Mouse (Mus musculus) regulatory T cell (primary cell): ENCODE measurements at regions not wholly inside any gene's neighbourhood (a gene's known extent, or its start where the extent isn't known, plus 50 kb on each side); places are given as distances from the start of the nearest gene placed in this dataset.

Experiments
- in situ Hi-C: fragments of 300-600 bp; cut with MboI, MseI; formaldehyde crosslinking; loops from one replicate; pipeline ENCODE4 v1.15.1; 2025; ENCODE audit warnings: high pct_unique_total_duplicates

- in situ Hi-C loops = no loop called here
Observed at GRCm38 (mm10) chr13:97562241-97562640, 198.2 kb downstream of the Gm10260 start.

DNA sequence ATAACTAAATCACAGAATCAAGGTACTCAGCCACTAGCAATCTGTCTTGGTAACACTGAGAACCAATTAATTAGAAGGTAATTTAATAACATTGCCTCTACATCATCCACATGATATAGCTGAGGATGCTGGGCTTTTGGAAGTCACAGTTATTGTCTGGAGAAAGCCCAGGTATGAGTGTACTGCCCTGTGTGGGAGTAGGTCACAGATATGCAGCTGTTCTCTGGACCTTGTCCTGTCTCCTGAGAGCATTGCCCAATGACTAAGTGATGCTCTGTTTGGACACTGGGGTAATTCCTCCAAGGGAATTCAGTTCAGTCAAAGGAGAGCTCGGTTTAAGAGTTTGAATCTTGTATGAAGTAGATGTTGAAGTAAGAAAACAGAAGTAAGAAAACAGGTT lies 199.6 kb downstream of the Gm10260 start:
- in situ Hi-C loops = no loop called here

- in situ Hi-C loops = no loop called here
Observed at GRCm38 (mm10) chr13:97559611-97560385, 200.6 kb downstream of the Gm10260 start.

DNA sequence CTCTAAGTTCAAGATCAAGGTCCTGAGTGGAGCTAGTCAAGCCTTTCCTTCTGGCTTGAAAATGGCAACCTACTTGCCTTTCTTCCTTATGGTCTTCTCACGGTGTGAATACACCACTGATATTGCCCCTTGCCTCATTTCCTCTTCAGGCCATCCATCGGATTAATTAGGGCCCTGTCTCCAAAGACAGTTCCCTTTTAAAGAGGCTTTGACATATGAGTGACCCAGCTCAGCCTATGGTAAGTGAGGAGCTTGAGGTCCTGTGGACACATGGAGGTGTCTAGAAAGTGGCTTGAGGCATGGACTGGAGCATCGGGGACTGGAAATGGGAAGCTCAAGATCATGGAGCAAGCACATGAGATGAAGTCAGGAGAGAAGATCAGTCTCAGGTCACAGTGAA lies 201.5 kb downstream of the Gm10260 start:
- in situ Hi-C loops = no loop called here

DNA sequence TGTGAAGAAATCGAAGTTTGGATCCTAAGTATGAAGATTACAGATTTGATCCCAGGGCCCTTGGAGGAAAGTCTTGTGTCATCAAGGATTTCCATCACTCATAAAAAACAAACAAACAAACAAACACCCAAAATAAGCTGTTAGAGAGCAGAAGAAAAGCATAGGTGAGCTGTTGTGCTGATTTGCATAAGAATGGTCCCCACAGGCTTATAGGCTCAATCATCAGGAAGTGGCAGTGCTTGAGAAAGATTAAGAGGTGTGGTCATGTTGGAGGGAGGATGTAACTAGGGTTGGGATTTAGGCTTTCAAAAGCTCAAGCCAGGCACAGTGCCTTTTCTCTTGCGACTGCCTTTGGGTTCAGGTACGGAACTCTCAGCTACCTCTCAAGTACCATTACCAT lies 205.1 kb downstream of the Gm10260 start:
- in situ Hi-C loops = no loop called here

DNA sequence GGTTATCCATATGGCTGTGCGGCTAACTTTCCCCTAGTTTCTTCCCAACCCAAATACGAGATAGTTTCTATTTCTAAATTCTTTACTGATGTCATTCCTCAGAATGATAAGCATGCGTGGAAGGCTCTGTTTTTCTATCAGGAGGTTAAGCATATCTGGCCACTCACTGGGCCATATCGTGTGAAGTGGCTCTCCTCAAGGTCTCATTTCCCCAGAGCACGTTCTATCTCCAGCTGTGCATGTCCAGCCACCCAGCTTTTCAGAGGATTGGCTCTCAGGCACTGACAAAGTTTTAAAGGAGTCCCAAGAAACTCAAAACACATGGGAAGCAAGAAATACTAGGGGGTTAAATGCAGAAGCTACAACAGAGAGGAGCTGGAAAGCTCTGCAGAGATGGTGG lies 205.8 kb downstream of the Gm10260 start:
- in situ Hi-C loops = no loop called here

DNA sequence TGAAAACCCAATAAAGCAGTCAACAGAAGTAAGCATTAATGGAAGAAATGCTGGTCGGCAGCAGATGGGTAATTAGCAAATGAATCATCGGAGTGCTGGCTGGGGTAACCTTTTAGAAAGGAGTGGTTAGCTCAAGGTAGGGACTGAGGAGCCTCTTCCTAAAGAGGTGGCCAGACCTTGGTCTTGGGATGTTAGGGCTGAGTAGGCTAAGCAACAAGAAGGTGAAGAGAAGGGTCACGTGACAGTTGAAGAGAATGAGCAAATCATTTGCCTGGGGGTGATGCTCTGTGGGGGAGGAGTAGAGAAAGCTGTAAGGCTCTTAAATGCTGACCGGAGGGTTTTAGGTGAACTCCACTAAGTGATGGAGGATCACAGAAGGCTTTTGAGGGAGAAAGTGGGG lies 208.2 kb downstream of the Gm10260 start:
- in situ Hi-C loops = no loop called here

- in situ Hi-C loops = no loop called here
Observed at GRCm38 (mm10) chr13:97550880-97551279, 209.6 kb downstream of the Gm10260 start.

DNA sequence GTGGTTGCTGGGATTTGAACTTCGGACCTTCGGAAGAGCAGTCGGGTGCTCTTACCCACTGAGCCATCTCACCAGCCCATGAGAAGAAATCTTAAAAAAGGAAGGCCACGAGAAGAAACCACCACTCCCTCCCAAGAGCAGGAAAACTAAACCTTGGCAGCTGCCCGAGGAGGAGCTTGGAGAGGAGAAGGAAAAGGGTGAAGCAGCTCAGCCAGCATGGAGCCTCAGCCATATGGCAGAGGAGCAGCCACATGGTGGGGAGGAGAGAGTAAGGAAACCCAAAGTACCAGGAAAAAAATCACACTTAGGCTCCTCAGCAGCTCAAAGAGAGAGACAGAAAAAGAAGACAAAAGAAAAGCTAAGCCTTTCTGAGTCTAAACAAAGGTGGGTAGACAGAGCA lies 210.3 kb downstream of the Gm10260 start:
- in situ Hi-C loops = no loop called here

DNA sequence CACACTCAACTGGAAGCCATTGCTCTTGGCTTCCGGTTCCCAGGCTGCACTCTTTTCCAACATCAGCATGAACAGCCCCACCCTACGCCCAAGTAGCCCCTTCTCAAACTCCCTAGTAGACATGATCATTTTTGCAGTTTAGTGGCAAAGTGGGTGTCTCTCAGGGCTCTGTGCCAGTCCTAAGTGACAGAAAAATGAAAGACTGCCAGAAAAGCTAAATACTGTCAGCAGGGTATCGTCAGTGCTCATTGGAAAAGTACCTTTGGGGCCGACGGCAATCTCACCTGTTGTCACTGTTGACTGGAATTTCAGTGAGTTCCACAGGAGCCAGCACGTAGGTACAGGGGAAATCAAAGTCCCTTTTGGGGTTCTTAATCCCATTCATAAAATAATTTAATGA lies 211.0 kb downstream of the Gm10260 start:
- in situ Hi-C loops = no loop called here

GRCm38 (mm10) chr13:97548527-97548977 lies 211.9 kb downstream of the Gm10260 start:
- in situ Hi-C loops = no loop called here

GRCm38 (mm10) chr13:97546936-97547335 lies 213.5 kb downstream of the Gm10260 start:
- in situ Hi-C loops = no loop called here

DNA sequence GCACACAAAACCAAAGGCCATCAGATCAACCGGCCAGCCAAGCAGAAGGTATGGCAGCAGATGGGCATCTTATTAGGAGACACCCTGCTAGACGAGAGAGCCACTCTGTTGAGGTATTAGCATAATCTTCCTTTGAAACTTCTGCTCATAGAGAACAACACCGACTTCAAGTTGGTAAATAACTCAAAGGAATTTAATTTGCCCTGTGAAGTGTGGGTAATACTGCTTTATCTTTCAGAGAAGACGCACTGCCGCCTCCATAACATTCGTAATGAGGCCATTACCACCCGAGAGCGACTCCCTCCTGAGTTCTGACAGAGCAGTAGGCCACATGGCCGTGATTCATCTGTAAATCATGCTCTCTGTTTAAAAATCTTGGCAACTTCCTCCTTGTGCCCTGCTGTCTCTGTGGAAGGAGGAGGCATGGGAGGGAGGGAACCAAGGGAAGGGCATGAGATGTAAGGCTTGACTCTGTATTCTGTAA lies 214.4 kb downstream of the Gm10260 start:
- in situ Hi-C loops = no loop called here

- in situ Hi-C loops = no loop called here
Observed at GRCm38 (mm10) chr13:97539686-97540085, 220.7 kb downstream of the Gm10260 start.

DNA sequence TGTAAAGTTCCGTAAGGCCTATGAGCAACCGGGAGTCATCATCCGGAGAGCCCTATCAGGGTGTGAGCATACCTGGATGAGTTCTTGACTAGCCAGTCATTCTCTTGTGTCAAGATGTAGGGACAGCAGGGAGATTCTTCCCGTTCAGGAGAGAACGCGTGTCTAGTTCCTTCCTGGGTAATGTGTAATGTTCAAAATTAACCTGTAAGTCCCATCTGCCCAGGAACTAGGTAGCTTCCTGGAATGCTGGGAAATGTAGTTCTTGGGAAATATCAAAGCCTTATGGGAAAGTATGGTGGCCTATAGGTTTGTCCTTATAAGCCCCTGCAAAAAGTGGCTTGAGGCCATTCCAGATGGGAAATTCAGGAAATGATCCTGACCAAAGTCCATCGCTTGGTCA lies 222.0 kb downstream of the Gm10260 start:
- in situ Hi-C loops = no loop called here

DNA sequence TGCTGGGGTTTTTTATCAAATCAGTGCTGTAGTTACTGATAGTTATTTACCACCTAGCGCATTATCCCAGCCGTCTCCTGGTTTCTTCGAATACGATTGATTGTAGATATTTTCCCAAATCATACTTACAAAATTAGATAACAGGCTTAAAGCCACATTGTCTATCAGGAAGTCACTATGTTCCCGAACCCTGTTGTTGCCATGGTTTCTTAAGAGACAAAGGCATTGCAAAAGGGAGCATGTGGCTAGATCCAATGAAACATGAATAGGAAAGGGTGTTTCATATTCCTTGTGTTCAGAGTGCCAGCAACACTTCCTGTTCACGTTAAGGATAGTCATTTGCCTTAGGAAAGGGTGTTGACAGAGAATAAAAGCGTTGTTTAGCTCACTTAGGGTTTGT lies 222.7 kb downstream of the Gm10260 start:
- in situ Hi-C loops = no loop called here

GRCm38 (mm10) chr13:97537206-97537605 lies 223.2 kb downstream of the Gm10260 start:
- in situ Hi-C loops = no loop called here

DNA sequence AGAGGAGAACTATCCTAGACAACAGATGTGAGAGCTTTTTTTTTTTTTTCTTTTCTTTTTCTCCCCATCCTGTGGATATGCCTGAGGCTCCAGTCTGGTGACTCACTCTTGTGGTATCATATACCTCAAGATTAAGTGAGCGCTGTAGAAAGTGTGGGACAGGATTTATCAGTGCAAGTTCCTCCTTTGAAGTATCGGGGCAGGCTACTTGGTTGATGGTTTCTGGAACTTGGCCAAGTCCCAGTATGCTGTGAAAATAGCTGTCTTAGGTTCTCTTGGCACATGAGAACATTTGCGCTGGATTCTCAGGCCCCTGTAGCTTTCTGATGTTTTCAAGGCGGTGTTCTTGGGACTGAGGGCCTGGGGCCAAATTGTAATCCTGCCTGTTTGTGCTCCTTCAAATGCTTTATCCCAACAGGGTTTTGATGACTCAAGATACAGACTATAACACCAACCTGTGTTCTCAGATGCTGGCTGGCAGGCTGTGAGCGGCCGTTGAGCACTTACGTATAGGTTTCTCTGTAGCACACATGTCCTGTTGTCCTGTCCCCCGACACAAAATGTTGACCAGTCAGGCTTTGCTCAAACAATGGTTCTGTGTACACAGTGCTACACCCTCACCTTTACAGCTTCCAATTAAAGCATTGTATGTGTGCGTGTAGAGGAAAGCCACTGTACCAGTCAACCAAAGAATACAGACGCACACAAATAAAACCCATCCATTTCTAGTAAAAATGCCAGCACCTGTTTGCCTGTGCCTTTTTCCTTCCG lies 226.4 kb downstream of the Gm10260 start:
- in situ Hi-C loops = no loop called here

- in situ Hi-C loops = no loop called here
Observed at GRCm38 (mm10) chr13:97531181-97531580, 229.3 kb downstream of the Gm10260 start.

DNA sequence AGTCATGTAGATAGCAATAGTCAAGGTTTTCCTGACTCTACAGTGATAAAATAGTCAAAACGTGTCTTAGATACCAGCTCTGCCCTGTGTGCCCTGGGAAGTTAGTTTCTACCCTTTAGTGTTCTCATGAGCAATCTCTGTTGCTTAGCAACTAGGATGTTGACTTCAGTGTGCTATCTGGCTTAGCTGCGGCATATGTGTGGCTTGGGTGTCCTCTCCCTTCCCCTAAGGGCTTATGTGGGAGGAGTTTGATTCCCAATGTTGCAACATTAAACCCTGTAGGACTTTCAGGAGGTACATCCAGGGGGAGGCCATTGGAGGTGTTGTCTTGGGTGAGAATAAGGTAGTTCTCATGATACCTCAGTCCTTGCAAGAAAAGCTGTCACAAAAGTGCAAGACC lies 229.9 kb downstream of the Gm10260 start:
- in situ Hi-C loops = no loop called here

DNA sequence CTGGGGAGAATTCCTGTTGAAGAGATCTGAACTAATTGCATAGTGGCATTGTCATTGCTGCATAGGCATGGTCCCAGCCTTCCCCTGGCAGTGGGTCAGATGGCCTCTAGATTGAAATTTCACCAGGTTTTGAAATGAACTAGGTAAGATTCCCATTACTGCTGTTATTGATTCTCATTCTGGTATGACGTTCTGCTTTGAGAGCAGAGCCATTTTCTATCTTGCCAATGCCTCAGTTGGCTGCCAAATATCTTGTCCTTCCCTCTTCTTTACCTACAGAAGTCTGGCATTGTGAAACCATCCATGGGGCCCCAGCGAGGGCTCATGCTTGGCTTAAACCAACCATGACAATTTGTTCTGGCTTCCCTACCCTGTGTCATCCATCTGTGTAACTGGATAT lies 232.5 kb downstream of the Gm10260 start:
- in situ Hi-C loops = no loop called here

GRCm38 (mm10) chr13:97524847-97525434 lies 235.5 kb downstream of the Gm10260 start:
- in situ Hi-C loops = no loop called here
